25 mouse cellular contexts compared by ENCODE assay signal in the genomic region with DNA sequence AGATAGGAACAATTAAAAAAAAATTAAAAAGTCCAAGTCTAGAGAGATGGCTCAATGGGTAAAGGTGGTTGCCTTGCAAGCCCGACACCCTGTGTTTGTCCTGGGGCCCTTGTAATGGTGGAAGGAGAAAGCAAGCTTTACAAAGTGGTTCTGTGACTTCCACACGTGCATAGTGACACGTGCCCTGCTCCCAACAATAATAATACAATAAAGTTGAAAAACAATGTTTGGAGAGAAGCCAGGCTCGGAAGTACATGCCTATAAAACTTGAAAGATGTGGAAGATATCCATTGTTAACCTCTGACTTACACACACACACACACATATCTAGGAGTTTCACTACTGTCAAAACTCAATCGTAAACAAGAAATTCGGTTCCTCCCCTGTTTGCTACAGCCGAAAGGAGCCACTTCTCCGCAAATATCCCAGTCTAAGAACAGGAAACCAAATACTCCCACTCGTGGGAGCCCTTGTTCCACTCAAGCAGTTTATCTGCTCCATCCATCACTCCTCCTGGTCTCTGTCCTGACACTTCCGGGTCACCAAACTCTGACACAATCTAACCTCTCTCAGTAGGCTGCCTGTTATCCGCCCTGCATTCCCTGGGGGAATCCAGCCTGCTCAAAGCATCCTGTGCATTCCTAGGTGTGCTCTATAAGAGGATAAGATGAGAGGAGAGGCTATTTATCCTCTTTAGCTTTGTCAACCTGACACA. TPM values are rescaled to one million over a fixed set of nuclear protein-coding genes. Genes with fewer than 3 reads are reported as not detected.
A peak's percentile ranks its signal among the peaks of the same experiment; 100 is the strongest.
DNase-seq lines count a peak whose midpoint lies in the region; ATAC-seq and TF ChIP-seq lines count a peak whose summit lies in the region.
"Had no signal": no experiment of that assay in that cellular context is flagged by ENCODE, and none has a peak within 500 bp of the region (broad histone marks: within the 10 kb centered on the region; RNA-seq: fewer than 3 reads in every experiment).

No protein-coding gene starts in this region.

- H3K27me3 ChIP-seq in heart, postnatal 0 days (ENCODE audit: control insufficient read depth, insufficient read depth, low read length), result peaks cover 6% of the 10 kb centered on the region; the same call in 1 of the 2 replicates
- H3K27me3 ChIP-seq in kidney, postnatal 0 days (ENCODE audit: insufficient read depth, low read length), result peaks cover 5% of the 10 kb centered on the region; the same call in 1 of the 2 replicates
- H3K27me3 ChIP-seq: hindbrain, embryonic 15.5 days; Patski had no signal

- intact Hi-C loops in gastrocnemius, adult 2 months (cut with DNase I), result no loop called here
- intact Hi-C loops in heart, postnatal 25 days (cut with DNase I), result no loop called here

- no peak overlapping the region for H3K4me2 ChIP-seq in heart, postnatal 0 days (ENCODE audit: low read depth, low read length)
- H3K4me2 ChIP-seq in kidney, postnatal 0 days (ENCODE audit: low read length), result no peak overlapping the region
- H3K4me2 ChIP-seq: embryonic facial prominence, embryonic 13.5 days; hindbrain, embryonic 15.5 days; limb, embryonic 12.5 days; liver, embryonic 15.5 days; lung, embryonic 15.5 days; midbrain, embryonic 11.5 days; stomach, embryonic 15.5 days had no signal

- no peaks in the 10 kb centered on the region for H3K9me3 ChIP-seq in heart, postnatal 0 days (replicated peaks; ENCODE audit: control insufficient read depth, low read length)
- H3K9me3 ChIP-seq in kidney, postnatal 0 days (replicated peaks; ENCODE audit: low read length), result no peaks in the 10 kb centered on the region
- H3K9me3 ChIP-seq: embryonic facial prominence, embryonic 13.5 days; hindbrain, embryonic 15.5 days; limb, embryonic 12.5 days; liver, embryonic 15.5 days; lung, embryonic 15.5 days; stomach, embryonic 15.5 days had no signal

- no peak for ATAC-seq in heart, postnatal 0 days (ENCODE audit: insufficient read depth, low read depth)
- ATAC-seq in kidney, postnatal 0 days (replicated peaks; ENCODE audit: low FRiP score, low read depth), result 0 out of 2 replicates have a peak, but pooled peaks have one; percentile 16
- no peak for ATAC-seq in erythroblast, adult 5-6 weeks (replicated peaks; ENCODE audit: low FRiP score, poor library complexity, severe bottlenecking)
- ATAC-seq: forebrain, embryonic 16.5 days; midbrain, embryonic 16.5 days; Patski had no signal

- no peak for DNase-seq in gastrocnemius, adult 2 months
- no peak for DNase-seq in gastrocnemius, adult 18-20 months (ENCODE audit: low spot score)
- DNase-seq in heart, postnatal 0 days (ENCODE audit: low spot score), result no peak
- DNase-seq in heart, postnatal 25 days (ENCODE audit: low spot score), result no peak
- peak; percentile 73 for DNase-seq in kidney, postnatal 0 days (ENCODE audit: low spot score)
- no peak for DNase-seq in kidney, adult 11 months
- DNase-seq: adrenal gland, postnatal 14 days; cerebellum, adult 11-12 months; cerebellum, adult 9-11 months; gastrocnemius, postnatal 10 days; right cerebral cortex, postnatal 25 days had no signal

- H3K9ac ChIP-seq in heart, postnatal 0 days (replicated peaks; ENCODE audit: low read depth, low read length), result no peak overlapping the region
- H3K9ac ChIP-seq in kidney, postnatal 0 days (ENCODE audit: low read depth, low read length), result no peak overlapping the region
- H3K9ac ChIP-seq: embryonic facial prominence, embryonic 13.5 days; hindbrain, embryonic 15.5 days; limb, embryonic 12.5 days; liver, embryonic 15.5 days; lung, embryonic 15.5 days; stomach, embryonic 15.5 days had no signal

- peaks cover 10% of the 10 kb centered on the region; the same call in 1 of the 2 replicates for H3K4me1 ChIP-seq in heart, postnatal 0 days (ENCODE audit: control insufficient read depth, insufficient read depth)
- 0 out of 2 replicates have a peak, but pooled peaks cover 6% of the 10 kb centered on the region for H3K4me1 ChIP-seq in kidney, postnatal 0 days (replicated peaks; ENCODE audit: insufficient read depth, low read length)

- WGBS in heart, postnatal 0 days, result 50% methylated on average over 11 of the region's 11 CpGs
- 11% methylated on average over 11 of the region's 11 CpGs for WGBS in kidney, postnatal 0 days

- 0 out of 2 replicates have a peak, but pooled peaks have one; percentile 25 for TF ChIP-seq EP300 in heart, postnatal 0 days (IDR thresholded peaks at IDR 0.05; ENCODE audit: low read depth)

- no peak overlapping the region for H3K4me3 ChIP-seq in gastrocnemius, adult 2 months
- H3K4me3 ChIP-seq in heart, postnatal 0 days (ENCODE audit: low read depth, low read length), result no peak overlapping the region
- H3K4me3 ChIP-seq in kidney, postnatal 0 days (replicated peaks; ENCODE audit: low read depth, low read length), result no peak overlapping the region
- H3K4me3 ChIP-seq: embryonic facial prominence, embryonic 13.5 days; erythroblast, embryonic 14.5 days; hindbrain, embryonic 15.5 days; layer of hippocampus, adult 2 months; left cerebral cortex, adult 2 months; limb, embryonic 12.5 days; liver, embryonic 15.5 days; lung, embryonic 15.5 days; stomach, embryonic 15.5 days had no signal

- no peaks in the 10 kb centered on the region for H3K36me3 ChIP-seq in heart, postnatal 0 days (replicated peaks; ENCODE audit: control insufficient read depth, insufficient read depth, low read length)
- no peaks in the 10 kb centered on the region for H3K36me3 ChIP-seq in kidney, postnatal 0 days (ENCODE audit: insufficient read depth, low read length)
- H3K36me3 ChIP-seq: embryonic facial prominence, embryonic 13.5 days; hindbrain, embryonic 15.5 days; limb, embryonic 12.5 days; liver, embryonic 15.5 days; lung, embryonic 15.5 days; stomach, embryonic 15.5 days had no signal

- peak overlapping the region; percentile 48; the same call in 1 of the 2 replicates for H3K27ac ChIP-seq in gastrocnemius, adult 2 months
- no peak overlapping the region for H3K27ac ChIP-seq in heart, postnatal 0 days (ENCODE audit: low read depth)
- H3K27ac ChIP-seq in kidney, postnatal 0 days, result 0 out of 2 replicates have a peak overlapping the region, but pooled peaks have one; percentile 5
- H3K27ac ChIP-seq: embryonic facial prominence, embryonic 13.5 days; hindbrain, embryonic 15.5 days; layer of hippocampus, adult 2 months; left cerebral cortex, adult 2 months; limb, embryonic 12.5 days; liver, embryonic 15.5 days; lung, embryonic 15.5 days; stomach, embryonic 15.5 days had no signal

- TF ChIP-seq CTCF in gastrocnemius, adult 2 months (IDR thresholded peaks at IDR 0.05), result no peak
- no peak for TF ChIP-seq CTCF in heart, postnatal 0 days (IDR thresholded peaks at IDR 0.05; ENCODE audit: low read depth)
- TF ChIP-seq CTCF in kidney, postnatal 0 days (IDR thresholded peaks at IDR 0.05; ENCODE audit: low read depth), result no peak

RNA-seq across cellular contexts. Expression of a gene that starts 23.2 kb away (rescaled TPM):
- total RNA-seq in gastrocnemius, adult 2 months (2021), result 1 to 10 TPM; 8.9 to 9.1 TPM
- 10 to 100 TPM; 10.3 to 12.7 TPM for total RNA-seq in gastrocnemius, adult 18-20 months (2021)
- total RNA-seq in heart, postnatal 0 days (2014; rRNA removed; ENCODE audit: low replicate concordance), result 2.3 and 14.8 TPM in 2 replicates
- polyA plus RNA-seq in heart, postnatal 0 days (2015; fragmentation: Nextera tagmentation; extraction: Ambion mirVana), result 1.3 and 1.4 TPM in 2 replicates
- 1 to 10 TPM; 4.0 to 4.3 TPM for total RNA-seq in heart, postnatal 25 days (2021)
- 3.6 and 3.8 TPM in 2 replicates for polyA plus RNA-seq in kidney, postnatal 0 days (2015; fragmentation: Nextera tagmentation; extraction: Ambion mirVana)
- total RNA-seq in erythroblast, adult 5-6 weeks (2015; ENCODE audit: low replicate concordance), result 11.1 and 14.4 TPM in 2 replicates
- total RNA-seq in erythroblast, adult 5-6 weeks (2017; ENCODE audit: low replicate concordance), result 14.9 and 20.2 TPM in 2 replicates

RNA-seq across cellular contexts. Expression of a gene that starts 58.6 kb away (rescaled TPM):
- total RNA-seq in gastrocnemius, adult 2 months (2021), result 10 to 100 TPM; 37.2 to 51.0 TPM
- 10 to 100 TPM; 44.9 to 46.7 TPM for total RNA-seq in gastrocnemius, adult 18-20 months (2021)
- 64.7 and 80.0 TPM in 2 replicates for total RNA-seq in heart, postnatal 0 days (2014; rRNA removed; ENCODE audit: low replicate concordance)
- 38.8 and 43.0 TPM in 2 replicates for polyA plus RNA-seq in heart, postnatal 0 days (2015; fragmentation: Nextera tagmentation; extraction: Ambion mirVana)
- total RNA-seq in heart, postnatal 25 days (2021), result 10 to 100 TPM; 82.3 to 89.7 TPM
- polyA plus RNA-seq in kidney, postnatal 0 days (2015; fragmentation: Nextera tagmentation; extraction: Ambion mirVana), result 22.3 and 23.5 TPM in 2 replicates
- 2.7 and 23.2 TPM in 2 replicates for total RNA-seq in erythroblast, adult 5-6 weeks (2015; ENCODE audit: low replicate concordance)
- 0.85 and 3.2 TPM in 2 replicates for total RNA-seq in erythroblast, adult 5-6 weeks (2017; ENCODE audit: low replicate concordance)
